ENCODE assay signal across 11 mouse cellular contexts in genomic region chr17:56332987-56333386, GRCm38 (mm10). TPM values are rescaled to one million over a fixed set of nuclear protein-coding genes. Genes with fewer than 3 reads are reported as not detected.
DNase-seq lines count a peak whose midpoint lies in the region; ATAC-seq and TF ChIP-seq lines count a peak whose summit lies in the region.
"Had no signal": no experiment of that assay in that cellular context is flagged by ENCODE, and none has a peak within 500 bp of the region (broad histone marks: within the 10 kb centered on the region; RNA-seq: fewer than 3 reads in every experiment).

No protein-coding gene starts in this region.

- WGBS in heart, postnatal 0 days: 41% methylated on average over 8 of the region's 8 CpGs
- WGBS in neural tube, embryonic 11.5 days: 40% methylated on average over 8 of the region's 8 CpGs

- no peak for TF ChIP-seq EP300 in heart, postnatal 0 days (IDR thresholded peaks at IDR 0.05; ENCODE audit: low read depth)

- no peaks in the 10 kb centered on the region for H3K36me3 ChIP-seq in heart, postnatal 0 days (replicated peaks; ENCODE audit: control insufficient read depth, insufficient read depth, low read length)
- H3K36me3 ChIP-seq in neural tube, embryonic 11.5 days (ENCODE audit: control insufficient read depth, insufficient read depth, low read length): no peaks in the 10 kb centered on the region
- H3K36me3 ChIP-seq: hindbrain, embryonic 15.5 days had no signal

- H3K27me3 ChIP-seq in heart, postnatal 0 days (ENCODE audit: control insufficient read depth, insufficient read depth, low read length): no peaks in the 10 kb centered on the region
- no peaks in the 10 kb centered on the region for H3K27me3 ChIP-seq in neural tube, embryonic 11.5 days (ENCODE audit: control insufficient read depth, insufficient read depth, low read length)
- H3K27me3 ChIP-seq: hindbrain, embryonic 15.5 days had no signal

- no peak overlapping the region for H3K4me3 ChIP-seq in heart, postnatal 0 days (ENCODE audit: low read depth, low read length)
- H3K4me3 ChIP-seq in neural tube, embryonic 11.5 days (ENCODE audit: low read depth, low read length): no peak overlapping the region
- H3K4me3 ChIP-seq: hindbrain, embryonic 15.5 days; myocyte had no signal

- no peak overlapping the region for H3K9ac ChIP-seq in heart, postnatal 0 days (replicated peaks; ENCODE audit: low read depth, low read length)
- H3K9ac ChIP-seq in neural tube, embryonic 11.5 days (ENCODE audit: low read length): no peak overlapping the region
- H3K9ac ChIP-seq: hindbrain, embryonic 15.5 days had no signal

- no peak overlapping the region for H3K4me2 ChIP-seq in heart, postnatal 0 days (ENCODE audit: low read depth, low read length)
- H3K4me2 ChIP-seq in neural tube, embryonic 11.5 days (ENCODE audit: low read depth): no peak overlapping the region
- H3K4me2 ChIP-seq: hindbrain, embryonic 15.5 days had no signal

- no peak for DNase-seq in heart, postnatal 0 days (ENCODE audit: low spot score)
- no peak for DNase-seq in heart, adult 18-20 months
- DNase-seq in neural tube, embryonic 11.5 days (ENCODE audit: low spot score): peak; percentile 29
- no peak for DNase-seq in neural tube, embryonic 10.5 days (ENCODE audit: extremely low spot score, low spot score)
- peak; percentile 34 for DNase-seq in embryo, embryonic 11 days
- DNase-seq in retina, postnatal 1 day: peak; percentile 34
- DNase-seq in frontal cortex, postnatal 25 days (ENCODE audit: low spot score in 2 of 2): no peak

- no peaks in the 10 kb centered on the region for H3K9me3 ChIP-seq in heart, postnatal 0 days (replicated peaks; ENCODE audit: control insufficient read depth, low read length)
- no peaks in the 10 kb centered on the region for H3K9me3 ChIP-seq in neural tube, embryonic 11.5 days (ENCODE audit: control insufficient read depth, low read length)
- H3K9me3 ChIP-seq: hindbrain, embryonic 15.5 days had no signal

- ATAC-seq in heart, postnatal 0 days (ENCODE audit: insufficient read depth, low read depth): no peak
- ATAC-seq in neural tube, embryonic 11.5 days (ENCODE audit: insufficient read depth, low FRiP score, low TSS enrichment): no peak
- ATAC-seq in monocyte, adult 5-6 weeks (replicated peaks; ENCODE audit: insufficient number of reproducible peaks, low FRiP score, low TSS enrichment, poor library complexity, severe bottlenecking): no peak

- peak; percentile 15 for TF ChIP-seq CTCF in heart, postnatal 0 days (IDR thresholded peaks at IDR 0.05; ENCODE audit: low read depth)

- H3K4me1 ChIP-seq in heart, postnatal 0 days (ENCODE audit: control insufficient read depth, insufficient read depth): peaks cover 31% of the 10 kb centered on the region
- peaks cover 7% of the 10 kb centered on the region for H3K4me1 ChIP-seq in neural tube, embryonic 11.5 days (ENCODE audit: control insufficient read depth, insufficient read depth, low read length)

- H3K27ac ChIP-seq in heart, postnatal 0 days (ENCODE audit: low read depth): no peak overlapping the region
- H3K27ac ChIP-seq in neural tube, embryonic 11.5 days (ENCODE audit: low read depth, low read length): no peak overlapping the region
- H3K27ac ChIP-seq: hindbrain, embryonic 15.5 days had no signal

RNA-seq across cellular contexts. Expression of gene Kdm4b, which starts 7.1 kb away (rescaled TPM):
- total RNA-seq in heart, postnatal 0 days (2014; rRNA removed; ENCODE audit: low replicate concordance): 61.8 and 80.4 TPM in 2 replicates
- 16.1 and 17.7 TPM in 2 replicates for polyA plus RNA-seq in heart, postnatal 0 days (2015; fragmentation: Nextera tagmentation; extraction: Ambion mirVana)
- total RNA-seq in heart, adult 18-20 months (2021): 10 to 100 TPM; 29.6 to 30.3 TPM
- polyA plus RNA-seq in neural tube, embryonic 11.5 days (2014; fragmentation: Nextera tagmentation; extraction: Ambion mirVana): 53.5 and 59.9 TPM in 2 replicates
- total RNA-seq in monocyte, adult 5-6 weeks (2017): 8.0 to 17.3 TPM (median 10.3 TPM) in 3 replicates

RNA-seq across cellular contexts. Expression of gene Uhrf1, which starts 29.9 kb away (rescaled TPM):
- total RNA-seq in heart, postnatal 0 days (2014; rRNA removed; ENCODE audit: low replicate concordance): 26.8 and 33.8 TPM in 2 replicates
- 13.2 and 14.4 TPM in 2 replicates for polyA plus RNA-seq in heart, postnatal 0 days (2015; fragmentation: Nextera tagmentation; extraction: Ambion mirVana)
- 1 to 10 TPM; 1.4 to 2.5 TPM for total RNA-seq in heart, adult 18-20 months (2021)
- 116 and 128 TPM in 2 replicates for polyA plus RNA-seq in neural tube, embryonic 11.5 days (2014; fragmentation: Nextera tagmentation; extraction: Ambion mirVana)
- total RNA-seq in monocyte, adult 5-6 weeks (2017): 1.2 to 5.9 TPM (median 3.2 TPM) in 3 replicates

RNA-seq across cellular contexts. Expression of gene Arrdc5, which starts 32.9 kb away (rescaled TPM):
- total RNA-seq in heart, postnatal 0 days (2014; rRNA removed; ENCODE audit: low replicate concordance): not detected in 2 replicates
- not detected in 2 replicates for polyA plus RNA-seq in heart, postnatal 0 days (2015; fragmentation: Nextera tagmentation; extraction: Ambion mirVana)
- not detected for total RNA-seq in heart, adult 18-20 months (2021)
- polyA plus RNA-seq in neural tube, embryonic 11.5 days (2014; fragmentation: Nextera tagmentation; extraction: Ambion mirVana): not detected in 2 replicates
- not detected in 3 replicates for total RNA-seq in monocyte, adult 5-6 weeks (2017)
- total RNA-seq: left cerebral cortex, postnatal 36 days had no signal
- polyA plus RNA-seq: hindbrain, embryonic 15.5 days; myocyte had no signal

RNA-seq across cellular contexts. Expression of gene Plin3, which starts 40.3 kb away (rescaled TPM):
- total RNA-seq in heart, postnatal 0 days (2014; rRNA removed; ENCODE audit: low replicate concordance): 76.8 and 78.5 TPM in 2 replicates
- 70.9 and 73.0 TPM in 2 replicates for polyA plus RNA-seq in heart, postnatal 0 days (2015; fragmentation: Nextera tagmentation; extraction: Ambion mirVana)
- 100 to 1,000 TPM; 178 to 190 TPM for total RNA-seq in heart, adult 18-20 months (2021)
- 33.0 and 37.8 TPM in 2 replicates for polyA plus RNA-seq in neural tube, embryonic 11.5 days (2014; fragmentation: Nextera tagmentation; extraction: Ambion mirVana)
- 10.2 to 15.5 TPM (median 13.4 TPM) in 3 replicates for total RNA-seq in monocyte, adult 5-6 weeks (2017)

RNA-seq across cellular contexts. Expression of gene Ticam1, which starts 56.4 kb away (rescaled TPM):
- total RNA-seq in heart, postnatal 0 days (2014; rRNA removed; ENCODE audit: low replicate concordance): 12.3 and 13.8 TPM in 2 replicates
- 4.4 and 4.6 TPM in 2 replicates for polyA plus RNA-seq in heart, postnatal 0 days (2015; fragmentation: Nextera tagmentation; extraction: Ambion mirVana)
- total RNA-seq in heart, adult 18-20 months (2021): 1 to 10 TPM; 9.1 to 9.2 TPM
- polyA plus RNA-seq in neural tube, embryonic 11.5 days (2014; fragmentation: Nextera tagmentation; extraction: Ambion mirVana): 2.4 and 2.5 TPM in 2 replicates
- total RNA-seq in monocyte, adult 5-6 weeks (2017): 2.6 to 11.4 TPM (median 3.9 TPM) in 3 replicates

Comparison
In these comparisons a context has a peak if more than half of its experiments do, and no peak if none do; other contexts are left out.
1. DNase-seq: peak in neural tube, embryonic 11.5 days (single experiment), embryo, embryonic 11 days (single experiment) and retina, postnatal 1 day (single experiment); none in heart, postnatal 0 days (single experiment), heart, adult 18-20 months (0 of 2), neural tube, embryonic 10.5 days (single experiment) and frontal cortex, postnatal 25 days (0 of 2).